Mouse (Mus musculus): Measurements from ENCODE around the gene Trnp1. TPM values are rescaled to one million over a fixed set of nuclear protein-coding genes. Genes with fewer than 3 reads are reported as not detected.

The Trnp1 gene
- polyA plus RNA-seq, 1 experiment = 2.3 TPM

DNA sequence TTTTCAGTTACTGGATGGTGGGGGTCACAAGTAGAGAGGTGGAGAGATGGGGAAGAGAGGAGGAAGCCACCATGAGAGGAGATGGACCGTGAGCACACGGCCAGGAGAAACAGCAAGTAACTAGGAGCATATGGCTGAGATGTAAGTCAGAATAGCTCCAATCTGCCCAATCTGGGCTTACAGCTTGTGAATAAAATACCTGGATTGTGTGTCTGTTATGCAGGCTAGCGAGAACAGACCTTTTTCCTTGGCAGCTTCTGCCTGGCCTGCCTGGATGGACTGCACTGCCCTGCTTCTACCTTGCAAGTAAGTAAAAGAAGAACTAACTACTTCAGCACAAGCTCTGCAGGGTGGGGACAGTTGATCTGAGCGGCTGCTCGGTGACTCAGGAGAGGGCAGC, 12.7 kb upstream of the Trnp1 start:
- no peak overlapping the region for H3ac ChIP-seq (ENCODE audit: control insufficient read depth, insufficient read length, low read depth)
- no peaks in the 10 kb centered on the region for H3K36me3 ChIP-seq (ENCODE audit: control insufficient read depth, insufficient read depth)
- H3K79me3 ChIP-seq (ENCODE audit: low read depth) = no peaks in the 10 kb centered on the region
- H3K79me2 ChIP-seq (ENCODE audit: control insufficient read depth, insufficient read depth) = no peaks in the 10 kb centered on the region
- TF ChIP-seq CTCF (IDR thresholded peaks at IDR 0.05; ENCODE audit: control insufficient read depth, insufficient read depth, insufficient read length) (no peak), MYOD1 (IDR thresholded peaks at IDR 0.05; ENCODE audit: control insufficient read depth, insufficient read length, low read depth) (no peak), CEBPB (IDR thresholded peaks at IDR 0.05; ENCODE audit: low read depth) (no peak), MAX (IDR thresholded peaks at IDR 0.05) (no peak), MYOG (IDR thresholded peaks at IDR 0.05; ENCODE audit: control insufficient read depth, extremely low read depth, insufficient read length) (no peak), USF1 (IDR thresholded peaks at IDR 0.05; ENCODE audit: low read depth) (no peak), FOSL1 (IDR thresholded peaks at IDR 0.05; ENCODE audit: insufficient read depth, low read length, poor library complexity, severe bottlenecking) (no peak)
- peaks cover 3% of the 10 kb centered on the region for H3K27me3 ChIP-seq (ENCODE audit: control insufficient read depth, insufficient read depth, insufficient read length)
- no peak overlapping the region for H3K4me3 ChIP-seq (ENCODE audit: insufficient read depth, poor library complexity, severe bottlenecking)

DNA sequence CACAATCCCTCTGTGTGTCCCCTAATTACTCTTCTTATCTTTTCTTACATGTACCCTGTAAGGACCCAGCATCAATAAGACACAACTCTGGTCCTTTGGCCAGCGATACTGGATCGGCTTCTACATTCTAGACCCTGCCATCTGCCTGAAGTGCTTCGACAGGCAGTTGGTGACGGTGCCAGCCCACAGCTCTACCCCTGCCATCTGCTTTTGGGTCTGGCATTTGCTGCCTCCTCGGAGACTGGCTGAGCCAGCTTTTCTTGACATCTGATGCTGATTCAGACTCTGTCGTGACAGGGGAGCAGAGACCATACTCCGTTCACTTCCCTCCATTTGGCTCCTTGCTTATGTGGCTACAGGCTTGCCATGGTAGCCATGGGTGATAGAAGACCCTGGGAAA, 10.6 kb upstream of the Trnp1 start:
- Histone ChIP-seq H3ac (ENCODE audit: control insufficient read depth, insufficient read length, low read depth) (no peak overlapping the region), H3K79me2 (ENCODE audit: control insufficient read depth, insufficient read depth) (no peaks in the 10 kb centered on the region), H3K27me3 (ENCODE audit: control insufficient read depth, insufficient read depth, insufficient read length) (peaks cover 5% of the 10 kb centered on the region), H3K79me3 (ENCODE audit: low read depth) (no peaks in the 10 kb centered on the region), H3K36me3 (ENCODE audit: control insufficient read depth, insufficient read depth) (no peaks in the 10 kb centered on the region), H3K4me3 (ENCODE audit: insufficient read depth, poor library complexity, severe bottlenecking) (no peak overlapping the region)
- no peak for TF ChIP-seq USF1 (IDR thresholded peaks at IDR 0.05; ENCODE audit: low read depth)
- TF ChIP-seq MYOG (IDR thresholded peaks at IDR 0.05; ENCODE audit: control insufficient read depth, extremely low read depth, insufficient read length) = no peak
- TF ChIP-seq MAX (IDR thresholded peaks at IDR 0.05) = no peak
- TF ChIP-seq CEBPB (IDR thresholded peaks at IDR 0.05; ENCODE audit: low read depth) = no peak
- no peak for TF ChIP-seq CTCF (IDR thresholded peaks at IDR 0.05; ENCODE audit: control insufficient read depth, insufficient read depth, insufficient read length)

DNA sequence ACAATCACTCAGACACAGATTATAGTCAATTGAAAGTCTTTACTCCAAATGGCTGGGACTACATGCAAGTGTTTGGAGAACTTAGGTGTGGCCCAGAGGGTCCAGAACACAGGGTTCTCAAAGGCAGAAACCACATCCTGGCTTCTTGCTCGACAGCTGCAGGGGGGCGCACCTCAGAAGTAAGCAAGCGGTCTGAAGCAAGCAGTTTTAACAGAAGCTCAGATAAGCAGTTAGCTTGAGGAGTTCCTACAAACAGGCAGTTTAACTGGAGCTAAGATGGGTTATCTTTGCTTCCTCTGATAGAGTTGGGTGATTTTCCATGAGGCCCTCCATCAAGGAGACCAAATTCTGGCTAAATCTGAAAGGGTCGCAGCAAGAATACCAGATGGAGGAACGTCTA, 8.2 kb upstream of the Trnp1 start:
- TF ChIP-seq CTCF (IDR thresholded peaks at IDR 0.05; ENCODE audit: control insufficient read depth, insufficient read depth, insufficient read length) (no peak), MAX (IDR thresholded peaks at IDR 0.05) (no peak), FOSL1 (IDR thresholded peaks at IDR 0.05; ENCODE audit: insufficient read depth, low read length, poor library complexity, severe bottlenecking) (no peak), MYOD1 (IDR thresholded peaks at IDR 0.05; ENCODE audit: control insufficient read depth, insufficient read length, low read depth) (no peak), CEBPB (IDR thresholded peaks at IDR 0.05; ENCODE audit: low read depth) (no peak), USF1 (IDR thresholded peaks at IDR 0.05; ENCODE audit: low read depth) (no peak), MYOG (IDR thresholded peaks at IDR 0.05; ENCODE audit: control insufficient read depth, extremely low read depth, insufficient read length) (no peak)
- Histone ChIP-seq H3ac (ENCODE audit: control insufficient read depth, insufficient read length, low read depth) (no peak overlapping the region), H3K79me3 (ENCODE audit: low read depth) (no peaks in the 10 kb centered on the region), H3K36me3 (ENCODE audit: control insufficient read depth, insufficient read depth) (no peaks in the 10 kb centered on the region), H3K27me3 (ENCODE audit: control insufficient read depth, insufficient read depth, insufficient read length) (peaks cover 10% of the 10 kb centered on the region), H3K4me3 (ENCODE audit: insufficient read depth, poor library complexity, severe bottlenecking) (no peak overlapping the region), H3K79me2 (ENCODE audit: control insufficient read depth, insufficient read depth) (no peaks in the 10 kb centered on the region)

DNA sequence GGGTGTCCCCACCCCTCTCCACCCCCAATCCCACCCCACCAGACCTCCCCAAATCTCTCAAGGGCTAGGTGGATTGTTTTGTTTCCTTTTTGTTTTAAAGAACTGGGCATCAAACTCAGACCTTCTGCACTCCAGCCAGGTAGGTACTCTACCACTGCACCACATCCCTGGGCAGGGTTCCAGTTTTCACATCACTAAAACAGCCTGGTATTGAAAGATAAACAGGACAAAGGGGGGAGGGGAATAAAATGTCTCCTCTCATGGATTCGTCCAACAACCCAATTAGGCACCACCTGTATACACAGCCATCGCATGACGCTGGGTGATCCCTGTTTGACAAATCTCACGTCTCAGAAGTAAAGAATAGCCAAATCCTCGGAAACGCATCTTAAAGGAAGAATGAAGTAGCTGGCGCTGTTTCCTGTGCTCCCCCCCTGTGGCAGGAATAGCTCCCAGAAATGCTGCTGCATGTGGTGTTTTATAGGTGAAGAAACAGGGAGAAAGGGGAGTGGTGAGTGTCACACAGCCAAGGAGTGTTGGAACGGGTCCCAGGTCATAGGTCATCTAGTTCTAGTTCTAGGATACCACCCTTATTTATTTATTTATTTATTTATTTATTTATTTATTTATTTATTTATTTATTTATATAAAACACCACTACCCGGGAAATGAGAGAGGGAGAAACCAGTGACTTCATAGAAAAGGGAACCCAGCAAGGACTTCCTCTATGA, 6.6 kb upstream of the Trnp1 start:
- Histone ChIP-seq H3K79me3 (ENCODE audit: low read depth) (no peaks in the 10 kb centered on the region), H3K79me2 (ENCODE audit: control insufficient read depth, insufficient read depth) (no peaks in the 10 kb centered on the region), H3ac (ENCODE audit: control insufficient read depth, insufficient read length, low read depth) (no peak overlapping the region), H3K4me3 (ENCODE audit: insufficient read depth, poor library complexity, severe bottlenecking) (no peak overlapping the region), H3K36me3 (ENCODE audit: control insufficient read depth, insufficient read depth) (no peaks in the 10 kb centered on the region), H3K27me3 (ENCODE audit: control insufficient read depth, insufficient read depth, insufficient read length) (peaks cover 20% of the 10 kb centered on the region)
- TF ChIP-seq USF1 (IDR thresholded peaks at IDR 0.05; ENCODE audit: low read depth) (no peak), CEBPB (IDR thresholded peaks at IDR 0.05; ENCODE audit: low read depth) (no peak), CTCF (IDR thresholded peaks at IDR 0.05; ENCODE audit: control insufficient read depth, insufficient read depth, insufficient read length) (no peak), MYOD1 (IDR thresholded peaks at IDR 0.05; ENCODE audit: control insufficient read depth, insufficient read length, low read depth) (no peak), FOSL1 (IDR thresholded peaks at IDR 0.05; ENCODE audit: insufficient read depth, low read length, poor library complexity, severe bottlenecking) (no peak), MAX (IDR thresholded peaks at IDR 0.05) (no peak), MYOG (IDR thresholded peaks at IDR 0.05; ENCODE audit: control insufficient read depth, extremely low read depth, insufficient read length) (no peak)

DNA sequence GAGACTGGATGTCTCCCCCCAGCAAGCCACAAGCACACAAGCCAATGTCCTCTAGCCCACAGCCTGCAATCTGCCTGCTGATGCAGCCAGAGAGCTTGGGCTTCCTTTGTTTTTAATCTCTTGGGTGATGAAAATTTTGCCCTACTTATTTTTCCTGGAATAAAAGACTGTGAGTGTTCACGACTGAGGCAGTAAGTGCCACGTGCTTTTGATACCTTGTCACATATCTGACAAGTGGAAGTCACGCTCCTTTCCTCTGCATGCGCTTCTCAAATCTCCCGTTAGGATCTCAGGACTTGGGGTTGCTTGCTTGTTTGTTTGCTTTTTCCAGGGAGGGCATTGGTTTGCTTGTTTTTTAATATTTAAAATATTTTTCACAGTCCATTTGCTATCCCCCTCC, 6.0 kb upstream of the Trnp1 start:
- TF ChIP-seq MAX (IDR thresholded peaks at IDR 0.05) (no peak), CEBPB (IDR thresholded peaks at IDR 0.05; ENCODE audit: low read depth) (no peak), CTCF (IDR thresholded peaks at IDR 0.05; ENCODE audit: control insufficient read depth, insufficient read depth, insufficient read length) (no peak), USF1 (IDR thresholded peaks at IDR 0.05; ENCODE audit: low read depth) (no peak), FOSL1 (IDR thresholded peaks at IDR 0.05; ENCODE audit: insufficient read depth, low read length, poor library complexity, severe bottlenecking) (no peak), MYOG (IDR thresholded peaks at IDR 0.05; ENCODE audit: control insufficient read depth, extremely low read depth, insufficient read length) (no peak), MYOD1 (IDR thresholded peaks at IDR 0.05; ENCODE audit: control insufficient read depth, insufficient read length, low read depth) (no peak)
- Histone ChIP-seq H3K4me3 (ENCODE audit: insufficient read depth, poor library complexity, severe bottlenecking) (no peak overlapping the region), H3ac (ENCODE audit: control insufficient read depth, insufficient read length, low read depth) (no peak overlapping the region), H3K36me3 (ENCODE audit: control insufficient read depth, insufficient read depth) (no peaks in the 10 kb centered on the region), H3K27me3 (ENCODE audit: control insufficient read depth, insufficient read depth, insufficient read length) (peaks cover 25% of the 10 kb centered on the region), H3K79me3 (ENCODE audit: low read depth) (no peaks in the 10 kb centered on the region), H3K79me2 (ENCODE audit: control insufficient read depth, insufficient read depth) (no peaks in the 10 kb centered on the region)
